Mouse (Mus musculus): ENCODE data around the gene Sec24b.

- TF ChIP-seq CTCF (conservative IDR thresholded peaks at IDR 0.05; ENCODE audit: insufficient read depth, insufficient read length, low read depth, low read length), result no peak
- no peak for TF ChIP-seq POLR2A (IDR thresholded peaks at IDR 0.05; ENCODE audit: low read depth, low read length)
These were observed 85.0 kb downstream of the Sec24b start for GRCm38 (mm10) chr3:129976317-129976716.

Measured in kidney, adult 2 months (tissue).